Mouse (Mus musculus) MEL (cell line): Measurements from ENCODE around the gene Lrrc73.

Experiments used
- CTCF ChIP-seq, 3 experiments: IDR thresholded peaks in 2 of 3; conservative IDR thresholded peaks in 1 of 3; 2 replicates each; pipeline ENCODE4 v1.5.1; 2011 to 2012; ENCODE audit warnings: low read length in 3 of 3, low read depth in 2 of 3, mild to moderate bottlenecking in 2 of 3, improper control_type of control experiment in 1 of 3, inconsistent platforms in 1 of 3, mixed read lengths in 1 of 3, moderate library complexity in 1 of 3; ENCODE audit not compliant: control insufficient read depth in 1 of 3, insufficient read depth in 1 of 3, poor library complexity in 1 of 3, severe bottlenecking in 1 of 3
- E2F4 ChIP-seq: IDR thresholded peaks from 2 replicates; pipeline ENCODE4 v1.6.1; 2011; ENCODE audit warnings: low read depth, low read length, improper control_type of control experiment, borderline replicate concordance
- EP300 ChIP-seq, 2 experiments: IDR thresholded peaks; 2 replicates each; pipeline ENCODE4 v1.6.1; 2011; ENCODE audit warnings: improper control_type of control experiment in 2 of 2, low read length in 2 of 2, low read depth in 1 of 2, mild to moderate bottlenecking in 1 of 2
- HCFC1 ChIP-seq: IDR thresholded peaks from 2 replicates; pipeline ENCODE4 v1.6.1; 2012; ENCODE audit warnings: low read depth, mild to moderate bottlenecking, inconsistent platforms, low read length, improper control_type of control experiment, moderate library complexity
- JUND ChIP-seq: IDR thresholded peaks from 2 replicates; pipeline ENCODE4 v1.6.1; 2011; ENCODE audit warnings: low read depth, mild to moderate bottlenecking, improper control_type of control experiment, low read length
- MAX ChIP-seq: IDR thresholded peaks from 2 replicates; pipeline ENCODE4 v1.6.1; 2011; ENCODE audit warnings: low read length, improper control_type of control experiment
- POLR2A ChIP-seq, 2 experiments: IDR thresholded peaks; 2 replicates each; pipeline ENCODE4 v1.6.1; 2011 to 2012; ENCODE audit warnings: low read length in 2 of 2, mild to moderate bottlenecking in 2 of 2, control low read depth in 1 of 2, improper control_type of control experiment in 1 of 2, low read depth in 1 of 2, moderate library complexity in 1 of 2; ENCODE audit not compliant: control insufficient read depth in 1 of 2, insufficient read depth in 1 of 2, poor library complexity in 1 of 2
- POLR2AphosphoS2 ChIP-seq: IDR thresholded peaks from 2 replicates; pipeline ENCODE4 v1.6.1; 2011; ENCODE audit warnings: low read length, improper control_type of control experiment
- ZMIZ1 ChIP-seq: IDR thresholded peaks from 2 replicates; pipeline ENCODE4 v1.6.1; 2012; ENCODE audit warnings: low read depth, mild to moderate bottlenecking, inconsistent platforms, low read length, improper control_type of control experiment, moderate library complexity
- ZNF384 ChIP-seq: IDR thresholded peaks from 2 replicates; pipeline ENCODE4 v1.6.1; 2012; ENCODE audit warnings: low read depth, mild to moderate bottlenecking, inconsistent platforms, low read length, improper control_type of control experiment

GRCm38 (mm10) chr17:46254106-46254505 is 775 bp downstream of the Lrrc73 start:
- TF ChIP-seq EP300 (IDR thresholded peaks at IDR 0.05; ENCODE audit: low read depth in 1 of 2, low read length in 2 of 2) (no peak), ZNF384 (no peak), CTCF (IDR thresholded peaks at IDR 0.05 in 2 of 3, conservative IDR thresholded peaks at IDR 0.05 in 1 of 3; ENCODE audit: control insufficient read depth in 1 of 3, insufficient read depth in 1 of 3, low read depth in 2 of 3, low read length in 3 of 3, poor library complexity in 1 of 3, severe bottlenecking in 1 of 3) (no peak), POLR2A (IDR thresholded peaks at IDR 0.05; ENCODE audit: control insufficient read depth in 1 of 2, insufficient read depth in 1 of 2, low read depth in 1 of 2, low read length in 2 of 2, poor library complexity in 1 of 2) (0 out of 4 replicates have a peak, but pooled peaks of 1 of the 2 experiments have one; percentile 7), E2F4 (no peak), ZMIZ1 (no peak), MAX (no peak), HCFC1 (no peak), POLR2AphosphoS2 (no peak), JUND (no peak)
